Mouse (Mus musculus): ENCODE results near the gene Cldn4. TPM values are rescaled to one million over a fixed set of nuclear protein-coding genes. Genes with fewer than 3 reads are reported as not detected.
A peak's percentile ranks its signal among the peaks of the same experiment; 100 is the strongest.

Cldn4 gene
- not detected in 2 replicates for polyA plus RNA-seq (2015; fragmentation: Nextera tagmentation; extraction: Ambion mirVana)

GRCm38 (mm10) chr5:134946857-134947255, at the start of gene Cldn4:
Gene Cldn4, minus strand, starts transcription at chr5:134946934.
- Histone ChIP-seq H3K4me1 (peaks cover 10% of the 10 kb centered on the region; the same call in 1 of the 2 replicates), H3K36me3 (replicated peaks) (no peaks in the 10 kb centered on the region), H3K27ac (no peak within 1 kb of the TSS), H3K4me2 (peak within 1 kb of the TSS; percentile 6; the same call in 1 of the 2 replicates), H3K9ac (no peak within 1 kb of the TSS), H3K4me3 (no peak within 1 kb of the TSS), H3K27me3 (replicated peaks) (peaks cover 27% of the 10 kb centered on the region), H3K9me3 (no peaks in the 10 kb centered on the region)
- 8% methylated on average over 11 of the region's 11 CpGs for WGBS
- ATAC-seq (replicated peaks) = no peak

DNA sequence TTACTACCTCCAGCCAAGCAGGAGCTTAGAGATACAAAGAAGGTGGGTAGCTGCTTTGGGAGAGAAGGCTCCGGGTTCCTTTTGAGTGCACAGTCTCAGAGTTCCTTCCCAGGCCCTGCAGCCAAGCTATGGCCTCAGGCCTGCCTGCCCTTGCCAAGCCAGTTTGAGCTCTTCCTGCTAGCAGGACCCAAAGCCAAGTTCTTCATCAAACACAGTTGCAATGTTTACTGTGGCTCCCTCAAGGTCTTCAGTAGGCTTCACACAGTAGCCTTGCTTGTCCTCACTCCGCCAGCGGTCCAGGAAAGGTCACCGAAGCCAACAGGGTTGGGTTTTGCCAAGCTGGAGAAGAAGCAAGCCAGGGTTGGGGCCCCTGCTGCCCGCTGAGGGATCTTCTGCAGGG, 45.8 kb upstream of the Cldn4 start:
- Histone ChIP-seq H3K4me3 (no peak overlapping the region), H3K9ac (no peak overlapping the region), H3K9me3 (no peaks in the 10 kb centered on the region), H3K4me1 (no peaks in the 10 kb centered on the region), H3K36me3 (replicated peaks) (no peaks in the 10 kb centered on the region), H3K27me3 (replicated peaks) (peaks cover 10% of the 10 kb centered on the region), H3K4me2 (no peak overlapping the region), H3K27ac (no peak overlapping the region)
- no peak for ATAC-seq (replicated peaks)
- 90% methylated on average over 5 of the region's 5 CpGs for WGBS

- 75% methylated on average over 6 of the region's 6 CpGs for WGBS
- no peak for ATAC-seq (replicated peaks)
- no peaks in the 10 kb centered on the region for H3K9me3 ChIP-seq
- no peak overlapping the region for H3K9ac ChIP-seq
- H3K4me2 ChIP-seq = no peak overlapping the region
- H3K4me1 ChIP-seq = peaks cover 17% of the 10 kb centered on the region
- H3K27me3 ChIP-seq (replicated peaks) = peaks cover 39% of the 10 kb centered on the region
- no peak overlapping the region for H3K27ac ChIP-seq
- no peak overlapping the region for H3K4me3 ChIP-seq
- no peaks in the 10 kb centered on the region for H3K36me3 ChIP-seq (replicated peaks)
These were observed 43.0 kb upstream of the Cldn4 start for GRCm38 (mm10) chr5:134989741-134990140.

- no peak for ATAC-seq (replicated peaks)
- no peak overlapping the region for H3K9ac ChIP-seq
- no peak overlapping the region for H3K4me3 ChIP-seq
- H3K27ac ChIP-seq = no peak overlapping the region
- H3K27me3 ChIP-seq (replicated peaks) = peaks cover 43% of the 10 kb centered on the region
- H3K36me3 ChIP-seq (replicated peaks) = no peaks in the 10 kb centered on the region
- H3K9me3 ChIP-seq = no peaks in the 10 kb centered on the region
- H3K4me2 ChIP-seq = no peak overlapping the region
- 77% methylated on average over 11 of the region's 11 CpGs for WGBS
- H3K4me1 ChIP-seq = peaks cover 17% of the 10 kb centered on the region
These were observed 42.4 kb upstream of the Cldn4 start for GRCm38 (mm10) chr5:134989166-134989565.

DNA sequence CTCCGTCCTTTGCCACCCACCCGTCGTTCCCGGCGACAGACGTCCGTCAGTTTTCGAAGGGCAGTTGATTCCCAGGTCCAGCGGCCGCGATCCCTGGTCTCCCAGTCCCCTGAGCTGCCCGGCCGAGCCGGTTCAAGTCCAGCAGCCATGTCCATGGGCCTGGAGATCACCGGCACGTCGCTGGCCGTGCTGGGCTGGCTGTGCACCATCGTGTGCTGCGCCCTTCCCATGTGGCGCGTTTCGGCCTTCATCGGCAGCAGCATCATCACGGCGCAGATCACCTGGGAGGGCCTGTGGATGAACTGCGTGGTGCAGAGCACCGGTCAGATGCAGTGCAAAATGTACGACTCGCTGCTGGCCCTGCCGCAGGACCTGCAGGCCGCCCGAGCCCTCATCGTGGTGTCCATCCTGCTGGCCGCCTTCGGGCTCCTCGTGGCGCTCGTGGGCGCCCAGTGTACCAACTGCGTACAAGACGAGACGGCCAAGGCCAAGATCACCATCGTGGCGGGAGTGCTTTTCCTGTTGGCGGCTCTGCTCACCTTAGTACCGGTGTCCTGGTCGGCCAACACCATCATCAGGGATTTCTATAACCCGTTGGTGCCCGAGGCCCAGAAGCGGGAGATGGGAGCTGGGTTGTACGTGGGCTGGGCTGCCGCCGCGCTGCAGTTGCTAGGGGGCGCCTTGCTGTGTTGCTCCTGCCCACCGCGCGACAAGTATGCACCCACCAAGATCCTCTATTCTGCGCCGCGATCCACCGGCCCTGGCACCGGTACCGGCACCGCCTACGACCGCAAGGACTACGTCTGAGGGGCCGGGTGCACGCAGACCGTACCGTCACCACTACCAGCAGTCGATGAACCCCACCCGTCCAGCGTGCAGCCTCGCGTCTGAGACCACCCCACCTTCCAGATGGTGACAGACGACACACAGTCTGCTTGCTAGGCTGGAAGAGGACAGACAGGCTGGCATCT, 39.8 kb upstream of the Cldn4 start:
- WGBS = 4% methylated on average over 79 of the region's 79 CpGs
- peaks cover 43% of the 10 kb centered on the region for H3K27me3 ChIP-seq (replicated peaks)
- peak overlapping the region; percentile 0; the same call in 1 of the 2 replicates for H3K9ac ChIP-seq
- no peaks in the 10 kb centered on the region for H3K9me3 ChIP-seq
- H3K4me3 ChIP-seq = peak overlapping the region; percentile 25
- peak overlapping the region; percentile 40 for H3K4me2 ChIP-seq
- no peak overlapping the region for H3K27ac ChIP-seq
- peaks cover 17% of the 10 kb centered on the region for H3K4me1 ChIP-seq
- no peaks in the 10 kb centered on the region for H3K36me3 ChIP-seq (replicated peaks)
- ATAC-seq (replicated peaks) = 0 out of 2 replicates have a peak, but pooled peaks have one; percentile 27

GRCm38 (mm10) chr5:134985633-134986297, 39.0 kb upstream of the Cldn4 start, which contains the start of gene Cldn3:
Gene Cldn3, plus strand, starts transcription at chr5:134986214.
- Histone ChIP-seq H3K36me3 (replicated peaks) (no peaks in the 10 kb centered on the region), H3K27me3 (replicated peaks) (peaks cover 43% of the 10 kb centered on the region), H3K9ac (peak within 1 kb of the TSS; percentile 0; the same call in 1 of the 2 replicates), H3K4me2 (peak within 1 kb of the TSS; percentile 40), H3K4me1 (peaks cover 17% of the 10 kb centered on the region), H3K4me3 (peak within 1 kb of the TSS; percentile 25), H3K9me3 (no peaks in the 10 kb centered on the region), H3K27ac (no peak within 1 kb of the TSS)
- WGBS = under 1% methylated on average over 25 of the region's 25 CpGs
- ATAC-seq (replicated peaks) = peak; percentile 37; the same call in 1 of the 2 replicates

GRCm38 (mm10) chr5:134983771-134984170, 37.0 kb upstream of the Cldn4 start:
- Histone ChIP-seq H3K9ac (no peak overlapping the region), H3K27me3 (replicated peaks) (peaks cover 38% of the 10 kb centered on the region), H3K4me3 (no peak overlapping the region), H3K4me1 (peaks cover 17% of the 10 kb centered on the region), H3K36me3 (replicated peaks) (no peaks in the 10 kb centered on the region), H3K27ac (no peak overlapping the region), H3K9me3 (no peaks in the 10 kb centered on the region), H3K4me2 (no peak overlapping the region)
- no peak for ATAC-seq (replicated peaks)
- 6% methylated on average over 3 of the region's 3 CpGs for WGBS

- H3K4me1 ChIP-seq = peaks cover 17% of the 10 kb centered on the region
- WGBS = 62% methylated on average over 1 of the region's 1 CpGs
These were observed 36.4 kb upstream of the Cldn4 start for GRCm38 (mm10) chr5:134983111-134983510.

GRCm38 (mm10) chr5:134981149-134981548, 34.4 kb upstream of the Cldn4 start:
- no peak overlapping the region for H3K4me3 ChIP-seq
- 66% methylated on average over 10 of the region's 10 CpGs for WGBS
- H3K9ac ChIP-seq = no peak overlapping the region
- no peak for ATAC-seq (replicated peaks)
- H3K27me3 ChIP-seq (replicated peaks) = peaks cover 19% of the 10 kb centered on the region
- H3K27ac ChIP-seq = no peak overlapping the region
- H3K4me2 ChIP-seq = no peak overlapping the region
- peaks cover 6% of the 10 kb centered on the region for H3K4me1 ChIP-seq
- no peaks in the 10 kb centered on the region for H3K9me3 ChIP-seq
- H3K36me3 ChIP-seq (replicated peaks) = no peaks in the 10 kb centered on the region

More at GRCm38 (mm10) chr5:134983111-134983510, 36.4 kb upstream of the Cldn4 start:
- Histone ChIP-seq H3K4me3 (no peak overlapping the region), H3K9me3 (no peaks in the 10 kb centered on the region), H3K36me3 (replicated peaks) (no peaks in the 10 kb centered on the region), H3K27me3 (replicated peaks) (peaks cover 38% of the 10 kb centered on the region), H3K9ac (no peak overlapping the region), H3K27ac (no peak overlapping the region), H3K4me2 (no peak overlapping the region)
- no peak for ATAC-seq (replicated peaks)

DNA sequence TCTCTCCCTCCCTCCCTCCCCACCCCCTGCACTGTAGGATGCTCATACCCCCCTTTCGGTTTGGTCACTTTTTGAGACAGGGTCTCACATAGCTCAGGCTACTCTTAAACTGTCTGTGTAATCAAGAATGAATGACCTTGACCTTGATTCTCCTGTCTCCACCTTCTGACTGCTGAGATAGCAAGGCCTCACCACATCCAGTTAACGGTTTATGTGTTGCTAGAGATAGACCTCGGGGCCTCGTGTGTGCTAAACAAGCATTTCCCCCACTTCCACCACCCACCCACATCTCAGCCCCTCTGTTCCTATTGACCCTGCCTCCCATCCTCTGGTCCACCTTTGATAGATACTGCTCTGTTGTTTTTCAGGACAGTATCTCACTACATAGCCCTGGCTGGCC, 31.1 kb upstream of the Cldn4 start:
- H3K9me3 ChIP-seq = no peaks in the 10 kb centered on the region
- H3K9ac ChIP-seq = no peak overlapping the region
- H3K36me3 ChIP-seq (replicated peaks) = no peaks in the 10 kb centered on the region
- no peaks in the 10 kb centered on the region for H3K27me3 ChIP-seq (replicated peaks)
- no peak for ATAC-seq (replicated peaks)
- no peak overlapping the region for H3K4me3 ChIP-seq
- no peak overlapping the region for H3K4me2 ChIP-seq
- no peak overlapping the region for H3K27ac ChIP-seq
- 82% methylated on average over 4 of the region's 4 CpGs for WGBS
- no peaks in the 10 kb centered on the region for H3K4me1 ChIP-seq

DNA sequence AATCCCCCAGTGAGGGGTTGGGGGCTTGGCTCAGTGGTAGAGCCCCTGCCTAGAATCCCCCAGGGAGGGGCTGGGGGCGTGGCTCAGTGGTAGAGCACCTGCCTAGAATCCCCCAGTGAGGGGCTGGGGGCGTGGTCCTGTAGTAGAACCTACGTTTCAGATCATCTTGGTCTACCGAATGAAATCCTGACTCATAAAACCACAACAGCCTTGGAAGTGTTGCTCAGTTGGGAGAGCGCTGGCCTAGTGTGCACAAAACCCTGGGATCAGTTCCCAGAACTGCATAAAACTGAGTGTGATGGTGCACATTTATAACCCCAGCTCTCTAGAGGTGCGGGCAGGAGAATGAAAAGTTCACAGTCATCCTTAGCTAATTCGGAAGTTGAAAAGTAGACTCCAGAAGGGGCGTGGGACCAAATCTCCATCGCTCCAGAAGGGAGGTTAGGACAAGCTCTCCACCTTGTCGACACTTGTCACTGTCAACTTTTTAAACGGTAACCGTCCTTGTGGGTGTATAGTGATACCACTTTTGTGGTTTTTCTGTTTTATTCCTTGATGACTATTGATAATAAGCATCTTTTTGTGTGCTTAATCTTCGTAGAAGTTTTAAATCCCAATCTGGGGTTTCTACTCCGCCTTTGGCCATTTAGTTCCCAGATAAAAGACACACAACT, 30.0 kb upstream of the Cldn4 start:
- 87% methylated on average over 14 of the region's 14 CpGs for WGBS
- Histone ChIP-seq H3K4me1 (no peaks in the 10 kb centered on the region), H3K4me2 (no peak overlapping the region)

GRCm38 (mm10) chr5:134976164-134976563, 29.4 kb upstream of the Cldn4 start:
- WGBS = 93% methylated on average over 2 of the region's 2 CpGs
- no peaks in the 10 kb centered on the region for H3K36me3 ChIP-seq (replicated peaks)
- H3K4me3 ChIP-seq = no peak overlapping the region
- no peaks in the 10 kb centered on the region for H3K4me1 ChIP-seq
- ATAC-seq (replicated peaks) = no peak
- no peak overlapping the region for H3K4me2 ChIP-seq
- H3K27ac ChIP-seq = no peak overlapping the region
- no peaks in the 10 kb centered on the region for H3K9me3 ChIP-seq
- no peaks in the 10 kb centered on the region for H3K27me3 ChIP-seq (replicated peaks)
- H3K9ac ChIP-seq = no peak overlapping the region

More for the DNA sequence above, 30.0 kb upstream of the Cldn4 start:
- H3K9me3 ChIP-seq = no peaks in the 10 kb centered on the region
- no peaks in the 10 kb centered on the region for H3K36me3 ChIP-seq (replicated peaks)
- no peak overlapping the region for H3K9ac ChIP-seq
- H3K4me3 ChIP-seq = no peak overlapping the region
- no peaks in the 10 kb centered on the region for H3K27me3 ChIP-seq (replicated peaks)
- no peak for ATAC-seq (replicated peaks)
- H3K27ac ChIP-seq = no peak overlapping the region
